Mouse (Mus musculus) ES-Bruce4 (cell line): ENCODE measurements at regions not wholly inside any gene's neighbourhood (a gene's known extent, or its start where the extent isn't known, plus 50 kb on each side); places are given as distances from the start of the nearest gene placed in this dataset.

ENCODE experiments used
- CTCF ChIP-seq: IDR thresholded peaks from one replicate; pipeline ENCODE4 v1.8.1; 2011; ENCODE audit warnings: low read depth, low read length
- POLR2A ChIP-seq: IDR thresholded peaks from one replicate; pipeline ENCODE4 v1.8.1; 2011; ENCODE audit warnings: low read length; ENCODE audit not compliant: insufficient read depth

DNA sequence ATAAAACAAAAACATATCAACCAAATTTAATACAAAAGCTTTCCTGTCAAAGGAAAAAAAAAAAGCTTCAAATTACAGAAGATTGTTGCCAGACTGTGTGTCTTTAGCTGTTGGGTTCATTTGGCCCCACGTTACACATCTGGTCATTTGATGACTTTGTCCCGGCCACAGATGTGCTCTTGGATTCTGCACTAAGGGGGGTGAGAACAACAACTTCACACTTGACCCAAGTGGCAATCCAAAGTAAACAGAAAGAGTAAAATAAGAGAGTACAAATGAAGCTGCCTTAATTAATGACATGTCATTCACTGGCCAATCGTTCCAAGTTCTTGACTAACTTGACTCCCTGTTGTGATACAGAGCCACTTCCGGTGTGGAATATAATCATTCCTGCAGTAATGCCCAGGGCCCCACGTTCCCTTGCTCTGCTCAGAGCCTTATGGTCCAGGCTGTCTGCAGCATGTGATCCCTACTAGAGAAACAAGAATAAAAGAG lies 91.8 kb upstream of the Lifr start:
- no peak for TF ChIP-seq POLR2A
- no peak for TF ChIP-seq CTCF
